Mouse (Mus musculus): ENCODE measurements at regions not wholly inside any gene's neighbourhood (a gene's known extent, or its start where the extent isn't known, plus 50 kb on each side); places are given as distances from the start of the nearest gene placed in this dataset.

DNA sequence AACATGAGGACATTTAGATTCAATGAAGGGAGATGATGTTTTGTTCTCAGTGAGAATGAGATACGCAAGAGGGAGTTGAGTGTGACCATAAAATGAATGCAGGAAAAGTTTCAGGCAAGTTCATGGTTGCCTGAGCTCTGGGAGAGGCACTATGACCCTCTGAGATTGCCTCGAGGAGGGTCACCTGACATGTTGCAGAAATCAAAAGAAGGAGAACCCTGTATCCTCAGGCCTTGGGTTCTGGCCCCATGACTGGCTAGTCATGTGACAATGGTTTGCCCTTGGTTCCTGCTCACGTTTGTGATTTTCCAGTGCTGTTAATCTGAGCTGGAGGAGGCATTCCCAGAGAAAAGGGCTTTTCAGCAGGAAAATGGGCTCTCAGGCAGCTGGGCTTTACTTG lies 98.9 kb downstream of the Mab21l3 start:
- DNase-seq (ENCODE audit: extremely low read depth, low read depth, low spot score), result no peak

DNA sequence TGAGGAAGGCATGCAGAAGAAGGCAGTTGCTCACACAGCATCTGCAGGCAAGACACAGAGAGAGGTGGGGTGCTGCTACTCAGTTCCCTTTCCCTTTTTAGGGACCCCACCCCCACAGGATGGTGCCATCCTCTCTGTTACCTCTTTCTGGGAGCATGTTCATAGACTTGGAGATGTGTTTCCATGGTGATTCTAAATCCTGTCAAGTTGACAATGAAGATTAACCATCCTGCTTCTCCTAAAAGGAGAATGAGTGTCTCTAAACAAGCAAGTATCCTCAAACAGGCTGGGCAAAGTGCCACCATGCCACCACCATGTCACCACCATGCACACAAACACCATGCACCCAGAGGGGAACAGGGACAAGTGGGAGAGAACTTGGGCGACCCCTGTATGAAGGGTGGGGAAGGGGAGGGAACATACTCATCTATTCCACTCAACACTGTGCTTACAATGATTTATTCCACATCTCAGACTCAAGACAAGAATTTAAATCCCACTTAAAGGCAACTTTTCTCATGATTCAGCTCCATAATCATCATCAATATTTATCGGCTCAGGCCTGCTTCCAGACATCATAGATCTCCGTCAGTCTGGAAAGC lies 99.6 kb downstream of the Mab21l3 start:
- no peak for DNase-seq (ENCODE audit: extremely low read depth, low read depth, low spot score)

DNA sequence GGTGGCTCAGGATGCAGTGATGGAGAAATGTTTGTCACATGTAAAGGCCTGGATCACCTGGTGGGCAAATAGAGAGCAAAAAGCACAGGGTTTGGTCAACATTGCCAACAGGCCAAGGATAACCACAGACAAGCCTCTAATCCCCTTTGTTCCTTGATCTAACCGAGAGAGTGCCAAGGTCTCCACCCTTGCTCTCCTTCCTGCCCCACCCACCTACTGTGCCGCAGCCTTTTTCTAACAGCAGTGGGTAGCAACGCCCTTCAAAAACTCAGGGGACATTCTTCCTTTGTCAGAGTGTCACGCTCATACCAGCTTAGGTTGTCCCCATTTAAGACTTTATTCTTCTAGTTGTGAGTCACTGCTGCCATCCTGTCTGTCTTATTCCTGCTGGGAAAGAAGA lies 100.6 kb downstream of the Mab21l3 start:
- DNase-seq (ENCODE audit: extremely low read depth, low read depth, low spot score), result no peak

DNA sequence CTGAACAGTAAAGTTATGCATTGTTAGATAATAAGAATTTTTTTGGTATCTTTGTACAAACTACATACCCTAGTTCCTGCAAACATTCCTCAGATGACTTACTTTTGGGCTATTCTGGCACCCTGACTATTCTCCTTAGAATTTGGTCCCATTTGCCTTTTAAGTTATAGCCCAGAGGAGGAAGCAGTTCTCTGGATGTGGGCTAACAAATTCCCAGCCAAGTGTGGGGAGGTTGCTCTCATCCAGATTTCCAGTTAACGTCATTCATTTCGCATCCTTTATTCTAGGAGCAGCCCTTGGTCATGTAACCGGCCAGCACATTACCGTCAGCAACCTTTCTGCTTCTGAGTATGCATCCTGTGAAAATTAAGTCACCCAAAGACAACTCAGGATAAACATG lies 107.9 kb downstream of the Mab21l3 start:
- no peak for DNase-seq (ENCODE audit: extremely low read depth, low read depth, low spot score)

DNA sequence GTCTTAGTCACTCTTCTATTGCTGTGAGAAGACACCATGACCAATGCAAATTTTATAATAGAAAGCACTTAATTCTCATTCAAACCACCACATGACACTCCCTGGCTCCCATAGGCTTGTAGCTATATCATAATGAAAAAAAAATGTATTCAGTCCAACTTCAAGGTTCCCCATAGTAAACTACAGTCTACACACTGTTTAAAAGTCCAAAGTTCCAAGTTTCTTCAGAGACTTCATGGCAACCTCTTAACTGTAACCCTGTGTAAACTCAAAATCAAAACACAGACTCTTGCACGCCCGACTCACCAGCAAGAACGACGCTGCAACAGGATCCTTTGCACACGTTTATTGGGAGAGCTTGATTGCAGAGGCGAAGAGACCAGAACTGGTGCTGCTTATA lies 111.6 kb downstream of the Mab21l3 start:
- DNase-seq (ENCODE audit: extremely low read depth, low read depth, low spot score), result no peak

DNA sequence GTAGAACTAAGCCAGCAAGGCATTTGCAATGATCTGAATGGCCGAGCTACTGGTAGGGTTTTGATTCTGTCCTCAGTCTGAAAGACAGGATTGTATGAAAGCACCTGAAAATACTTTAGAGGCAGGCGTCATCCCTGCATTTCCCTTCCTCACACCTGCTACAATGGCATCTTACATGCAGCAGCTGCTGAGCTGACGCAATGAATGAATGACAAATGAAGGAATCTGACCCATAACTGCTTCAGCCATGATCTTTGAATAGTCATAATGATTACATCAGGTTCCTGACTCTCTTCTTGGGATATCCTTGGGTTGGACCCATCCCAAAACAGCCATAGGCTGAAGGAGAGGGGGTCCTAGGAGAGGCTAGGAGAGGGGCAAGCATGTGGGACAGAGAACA lies 119.7 kb downstream of the Mab21l3 start:
- DNase-seq (ENCODE audit: extremely low read depth, low read depth, low spot score), result no peak

DNA sequence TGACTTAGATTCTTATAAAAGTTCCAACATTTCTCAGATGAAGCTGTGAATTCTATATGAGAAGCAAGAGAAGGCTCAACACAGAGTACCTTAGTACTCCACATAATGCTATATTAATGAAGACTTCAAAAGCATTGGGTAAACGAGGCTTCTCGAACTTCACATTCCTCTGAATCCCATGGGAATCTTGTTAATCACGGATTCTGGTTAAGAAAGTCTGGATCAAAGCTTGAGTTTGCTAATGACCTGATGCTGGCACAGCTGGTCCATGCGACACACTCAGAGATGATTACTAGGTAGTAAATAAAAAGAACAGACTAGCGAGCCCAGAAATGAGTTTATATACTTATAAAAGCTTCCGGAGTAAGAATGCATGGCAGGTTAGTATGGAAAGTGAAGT lies 118.4 kb upstream of the Atp1a1 start:
- DNase-seq (ENCODE audit: extremely low read depth, low read depth, low spot score), result no peak

DNA sequence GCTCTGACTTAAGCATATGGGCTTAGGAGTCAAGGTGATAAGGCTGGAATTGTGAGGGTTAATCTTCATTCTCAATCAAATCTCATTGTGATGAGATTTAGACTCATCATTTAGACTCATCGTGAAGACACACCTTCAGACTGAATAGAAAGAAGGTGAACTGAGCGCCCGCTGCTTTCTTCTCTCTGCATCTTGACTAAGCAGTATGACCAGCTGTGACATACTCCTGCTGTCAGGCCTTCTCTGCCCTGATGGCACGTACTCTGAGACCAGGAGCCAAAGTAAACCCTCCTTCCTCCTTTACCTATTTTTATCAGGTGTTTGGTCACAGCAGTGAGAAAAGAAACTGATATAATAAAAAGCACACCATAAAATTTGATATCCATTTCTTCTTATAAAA lies 117.5 kb upstream of the Atp1a1 start:
- no peak for DNase-seq (ENCODE audit: extremely low read depth, low read depth, low spot score)

DNA sequence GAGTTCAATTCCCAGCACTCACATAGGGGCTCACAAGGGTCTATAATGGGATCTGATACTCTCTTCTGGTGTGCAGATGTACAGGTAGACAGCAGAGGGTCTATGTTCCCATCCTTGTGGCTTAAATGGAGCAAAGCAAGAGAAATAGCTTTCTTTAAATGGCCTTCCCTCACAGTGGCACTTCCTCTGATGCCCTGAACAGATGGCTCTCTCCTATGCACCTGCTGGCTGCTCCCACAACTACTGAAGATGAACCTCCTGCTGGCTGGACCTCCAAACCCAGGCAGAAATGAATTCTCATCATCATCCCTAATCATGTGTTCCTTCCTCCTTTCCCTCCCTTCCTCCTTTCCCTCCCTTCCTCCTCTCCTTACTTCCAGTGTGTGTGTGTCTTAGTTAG lies 110.9 kb upstream of the Atp1a1 start:
- DNase-seq (ENCODE audit: extremely low read depth, low read depth, low spot score), result no peak

DNA sequence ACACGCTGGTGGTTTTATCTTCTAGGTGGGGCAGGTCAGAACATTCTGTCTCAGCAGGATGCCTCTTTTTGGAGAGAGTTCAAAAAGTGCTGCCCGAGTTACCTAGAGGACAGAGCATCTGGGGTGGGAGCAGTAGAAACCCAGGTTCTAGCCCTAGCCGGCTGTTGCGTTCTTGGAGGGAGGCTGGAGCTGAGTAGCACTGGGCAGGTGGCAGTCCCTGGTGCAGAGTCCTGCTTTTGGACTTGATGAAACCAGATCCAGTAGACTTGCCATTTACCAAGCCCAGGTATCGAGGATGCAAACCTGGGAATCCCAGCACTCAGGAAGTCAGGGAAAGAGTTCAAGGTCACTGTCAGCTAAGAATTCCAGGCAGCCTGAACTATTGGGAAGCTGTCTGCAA lies 110.3 kb upstream of the Atp1a1 start:
- no peak for DNase-seq (ENCODE audit: extremely low read depth, low read depth, low spot score)

DNA sequence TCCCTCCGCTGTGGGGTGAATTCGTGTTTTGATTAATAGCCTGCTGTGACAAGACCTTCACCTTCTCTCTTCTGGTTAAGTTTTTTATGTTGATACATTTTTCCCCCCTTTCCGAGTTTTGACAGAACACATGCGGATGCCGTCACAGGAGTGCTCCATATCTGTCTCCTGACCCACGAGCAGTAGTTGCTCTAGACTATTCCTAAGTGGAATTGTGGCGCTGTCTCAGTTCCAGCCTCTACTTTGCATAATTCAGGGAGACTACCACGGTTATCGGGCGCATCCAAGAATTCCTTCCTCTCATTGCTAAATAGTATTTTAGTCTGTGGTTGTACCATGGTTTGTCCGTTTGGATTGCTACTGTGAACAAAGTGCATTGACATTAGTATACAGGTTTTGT lies 109.2 kb upstream of the Atp1a1 start:
- no peak for DNase-seq (ENCODE audit: extremely low read depth, low read depth, low spot score)

DNA sequence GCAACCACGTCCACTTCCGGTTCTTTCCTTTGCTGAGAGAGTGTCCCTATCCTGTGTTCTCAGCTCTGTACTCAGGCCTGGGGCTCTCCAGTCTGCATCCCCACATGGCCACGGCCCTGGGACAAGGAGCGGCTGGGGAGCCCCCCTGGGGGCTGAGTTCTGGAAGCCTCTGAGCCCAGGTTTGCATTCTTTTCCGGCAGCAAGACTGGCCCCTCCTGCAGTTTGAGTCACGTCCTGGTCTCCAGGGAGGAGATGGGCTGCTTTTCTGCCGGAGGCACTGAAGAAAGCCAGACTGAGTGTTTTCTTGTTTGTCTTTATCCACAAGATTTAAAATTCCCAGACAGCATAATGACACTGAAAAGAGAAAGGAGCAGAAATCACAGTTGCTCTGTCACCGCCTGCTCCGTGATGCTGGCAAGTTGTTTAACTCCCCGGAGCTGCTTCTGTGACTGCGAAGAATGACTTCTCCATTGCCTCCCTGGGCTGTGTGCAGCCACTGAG lies 108.7 kb upstream of the Atp1a1 start:
- no peak for DNase-seq (ENCODE audit: extremely low read depth, low read depth, low spot score)

DNA sequence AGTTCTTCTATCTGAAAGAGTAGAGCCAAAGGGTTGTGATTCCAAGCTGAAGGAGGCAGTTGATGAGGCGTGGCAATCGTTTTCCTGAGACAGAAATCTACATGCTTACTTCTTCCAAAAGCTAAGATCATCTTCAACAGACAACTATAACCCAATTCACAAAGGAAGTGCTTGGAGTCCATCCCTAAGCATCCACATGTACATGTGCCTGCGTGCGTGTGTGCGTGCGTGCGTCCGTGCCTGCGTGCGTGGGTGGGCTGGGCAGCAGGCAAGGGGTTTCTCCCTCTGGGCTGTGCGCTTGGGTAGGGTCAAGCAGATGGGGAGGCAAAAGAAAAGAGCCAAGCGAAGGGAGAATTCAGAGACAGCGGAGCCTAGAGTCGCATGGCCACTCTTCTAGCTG lies 108.2 kb upstream of the Atp1a1 start:
- no peak for DNase-seq (ENCODE audit: extremely low read depth, low read depth, low spot score)

DNA sequence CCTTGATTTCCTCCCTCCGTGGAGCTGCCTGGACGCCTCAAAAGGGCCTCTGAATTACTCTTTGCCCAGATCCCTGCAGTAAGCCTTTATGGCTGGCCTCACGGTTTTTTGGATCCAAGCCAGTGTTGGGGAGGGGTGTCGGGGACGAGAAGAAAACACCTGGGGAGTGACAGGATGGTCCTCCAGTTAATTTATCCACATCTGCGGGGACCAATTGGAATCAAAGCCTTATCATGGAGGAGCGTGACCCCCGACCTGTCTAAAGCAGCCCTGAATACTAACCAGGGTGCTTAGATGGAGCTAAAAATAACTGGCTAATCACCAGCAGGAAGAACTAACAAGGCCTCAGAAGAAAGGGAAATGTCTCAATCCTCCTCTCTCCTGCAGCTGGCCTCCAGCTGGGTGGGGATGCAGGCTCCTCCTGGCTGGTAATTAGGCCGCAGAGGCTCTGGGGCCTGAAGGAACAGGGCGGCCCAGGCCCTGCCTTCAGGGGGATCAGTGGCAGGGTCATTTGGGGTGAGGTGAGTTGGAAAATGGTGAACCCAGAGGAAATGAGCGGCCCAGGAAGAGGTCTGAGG lies 107.2 kb upstream of the Atp1a1 start:
- DNase-seq (ENCODE audit: extremely low read depth, low read depth, low spot score), result no peak

DNA sequence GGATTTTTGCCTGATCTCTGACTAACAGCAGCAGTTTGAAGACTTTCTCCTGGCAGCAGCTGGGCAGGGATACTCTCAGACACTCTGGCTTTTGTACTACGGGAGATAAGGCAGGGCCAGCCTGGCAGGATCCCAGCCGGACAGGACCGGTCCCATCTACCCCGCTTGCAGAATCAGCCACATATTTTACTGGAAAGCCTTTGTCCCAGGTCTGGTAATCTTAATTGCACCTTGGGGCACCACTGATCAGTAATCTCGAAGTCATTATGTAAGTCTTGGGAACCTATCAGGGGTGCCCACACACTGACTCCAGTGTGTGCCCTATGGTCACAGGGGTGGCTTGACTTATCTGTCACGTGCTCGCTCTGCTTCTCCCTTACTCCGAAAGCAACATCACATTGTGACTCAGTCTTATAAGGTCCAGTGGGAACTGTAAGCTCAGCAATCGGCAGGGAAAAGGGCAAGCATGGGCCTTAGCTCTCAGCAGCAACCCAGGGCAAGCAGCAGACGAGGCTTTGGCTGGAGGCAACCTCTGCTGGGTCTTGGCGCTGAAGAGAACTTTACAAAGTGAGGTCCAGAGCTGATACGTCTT lies 105.0 kb upstream of the Atp1a1 start:
- no peak for DNase-seq (ENCODE audit: extremely low read depth, low read depth, low spot score)

DNA sequence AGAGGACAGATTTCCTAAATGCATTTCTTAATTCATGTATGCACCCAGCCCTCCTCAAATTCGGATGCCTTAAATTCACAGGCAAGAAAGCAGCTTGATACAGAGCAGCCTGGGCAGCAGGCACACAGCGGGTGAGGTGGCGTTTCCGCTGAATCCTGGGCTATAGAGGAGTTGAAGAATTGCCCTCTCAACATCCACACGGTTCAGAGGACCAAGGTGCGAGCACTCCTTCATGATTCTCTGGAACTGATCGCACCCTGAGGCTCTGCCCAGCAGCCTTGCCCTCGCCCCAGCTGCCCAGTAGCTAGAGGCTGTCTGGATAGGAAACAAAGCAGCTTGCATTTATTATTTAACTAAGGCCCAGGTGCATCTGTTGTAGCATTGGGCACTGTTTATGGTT lies 104.3 kb upstream of the Atp1a1 start:
- no peak for DNase-seq (ENCODE audit: extremely low read depth, low read depth, low spot score)

DNA sequence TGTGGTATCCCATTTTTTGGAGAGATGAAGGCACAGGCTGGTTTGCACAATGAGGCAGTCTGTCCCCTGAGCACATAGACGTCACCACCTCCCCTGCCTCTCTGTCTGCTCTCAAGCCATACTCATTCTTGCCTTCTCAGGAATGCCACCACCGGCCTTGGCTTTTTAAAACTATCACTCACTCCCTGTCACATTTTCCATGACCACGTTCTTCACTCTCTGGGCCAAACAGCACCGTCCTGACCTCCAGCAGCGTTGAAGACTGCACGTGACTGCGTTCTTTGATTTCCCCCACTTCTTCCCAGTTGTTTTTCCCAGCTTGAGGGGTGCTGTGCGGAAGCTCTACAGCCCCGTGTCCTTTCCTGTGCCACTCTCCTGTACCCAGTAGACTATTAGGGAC lies 100.4 kb upstream of the Atp1a1 start:
- no peak for DNase-seq (ENCODE audit: extremely low read depth, low read depth, low spot score)

DNA sequence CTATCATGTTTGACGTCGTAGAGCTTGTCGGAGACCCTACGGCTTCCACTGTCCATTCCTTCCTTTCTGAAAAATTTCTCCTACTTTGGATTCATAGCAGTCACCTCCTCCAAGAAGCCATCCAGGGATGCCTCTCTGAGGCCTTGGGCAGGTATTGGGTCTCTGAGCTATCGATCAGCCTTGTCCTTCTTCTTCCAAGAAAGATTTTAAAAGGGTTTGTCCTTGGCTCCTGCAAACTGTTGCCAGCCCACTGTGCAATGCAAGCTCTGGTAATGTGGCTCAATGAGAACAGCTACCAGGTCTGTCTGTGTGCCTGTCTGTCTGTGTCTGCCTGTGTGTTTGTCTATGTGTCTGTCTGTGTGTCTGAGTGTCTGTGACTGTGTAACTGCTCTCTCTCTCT lies 99.8 kb upstream of the Atp1a1 start:
- DNase-seq (ENCODE audit: extremely low read depth, low read depth, low spot score), result no peak

DNA sequence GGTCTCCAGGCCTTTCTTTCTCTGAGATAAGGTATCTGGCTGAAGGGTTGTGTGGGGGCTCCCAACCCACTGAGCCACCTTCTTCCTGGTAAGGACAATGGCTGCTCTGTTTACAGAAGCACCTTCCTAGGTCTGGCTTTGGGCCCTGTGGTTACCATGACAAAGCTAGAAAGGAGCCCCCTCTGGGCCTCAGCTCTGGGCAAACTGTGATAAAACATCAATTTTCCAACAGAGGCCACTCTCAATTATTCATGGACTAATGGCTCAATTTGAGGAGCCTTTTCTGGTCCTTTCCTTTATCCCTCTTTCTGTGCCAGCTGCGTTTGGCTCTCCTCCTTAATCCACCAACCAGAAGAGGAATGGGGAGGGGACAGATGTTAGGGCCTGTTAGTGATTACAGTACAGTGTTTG lies 97.3 kb upstream of the Atp1a1 start:
- no peak for DNase-seq (ENCODE audit: extremely low read depth, low read depth, low spot score)

DNA sequence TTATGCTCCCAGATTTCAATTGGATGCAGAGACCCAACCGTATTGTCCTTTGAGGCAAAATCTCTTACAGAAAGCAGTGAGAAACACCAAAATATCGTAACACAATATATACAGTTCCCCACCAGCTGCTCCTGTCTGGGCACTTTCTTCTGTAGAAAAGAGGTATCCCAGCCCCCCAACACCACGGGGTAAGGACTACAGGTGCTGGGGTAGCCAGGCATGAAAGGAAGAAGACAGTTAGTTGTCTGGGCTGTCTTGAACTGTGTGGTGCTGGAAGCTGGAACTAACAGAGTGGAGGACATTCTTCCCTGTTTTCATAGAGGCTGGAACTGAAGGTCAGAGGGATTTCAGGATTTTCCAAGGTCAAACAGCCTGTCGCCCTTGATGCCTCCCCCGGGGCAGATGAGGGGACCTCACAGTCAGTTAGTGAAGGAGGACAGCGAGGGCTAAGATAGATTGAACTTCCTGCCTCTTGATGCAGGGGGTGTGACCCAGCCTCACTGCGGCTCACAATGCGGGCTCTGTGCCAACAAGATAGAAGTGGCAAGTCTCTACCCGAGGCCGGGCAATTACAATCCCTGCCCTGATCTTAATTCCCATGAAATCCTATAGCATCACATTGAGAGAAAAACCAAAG lies 96.6 kb upstream of the Atp1a1 start:
- DNase-seq (ENCODE audit: extremely low read depth, low read depth, low spot score), result no peak

DNA sequence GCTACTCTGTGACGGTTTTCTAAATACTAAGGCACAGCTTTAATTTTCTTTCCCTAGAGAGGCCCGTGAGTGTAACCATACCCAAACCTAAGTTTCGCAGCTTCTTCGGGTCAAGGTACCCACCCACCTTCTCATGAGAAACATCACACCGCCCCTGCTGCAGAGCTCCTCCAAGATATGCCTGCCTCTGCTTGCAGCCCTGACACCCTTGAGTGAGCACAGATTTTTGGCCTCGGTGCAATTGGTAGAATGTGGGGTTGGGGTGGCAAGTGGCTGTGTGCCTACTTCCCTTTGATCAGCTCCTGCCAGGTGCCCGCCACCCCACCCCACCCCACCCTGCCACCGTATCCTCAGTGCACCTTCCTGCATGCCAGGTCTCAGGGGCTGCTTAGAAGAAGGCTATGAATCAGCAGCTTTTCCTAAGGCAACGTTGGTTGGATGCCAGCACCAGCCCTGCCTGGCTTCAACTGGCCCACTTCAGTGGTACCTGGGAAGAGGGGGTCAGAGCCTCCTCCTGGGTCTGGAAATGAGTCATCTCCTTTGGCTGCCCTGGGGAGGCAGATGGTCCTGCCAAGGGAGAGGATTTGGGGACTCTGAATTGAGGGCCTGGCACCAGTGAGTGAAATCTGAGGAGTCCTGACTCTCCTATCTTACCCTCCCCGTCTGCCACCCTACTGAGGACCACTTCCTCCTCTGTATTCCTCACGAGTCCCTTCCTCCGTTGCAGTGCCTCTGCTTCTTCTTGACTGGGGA lies 95.6 kb upstream of the Atp1a1 start:
- peak; percentile 90 for DNase-seq (ENCODE audit: extremely low read depth, low read depth, low spot score)

DNA sequence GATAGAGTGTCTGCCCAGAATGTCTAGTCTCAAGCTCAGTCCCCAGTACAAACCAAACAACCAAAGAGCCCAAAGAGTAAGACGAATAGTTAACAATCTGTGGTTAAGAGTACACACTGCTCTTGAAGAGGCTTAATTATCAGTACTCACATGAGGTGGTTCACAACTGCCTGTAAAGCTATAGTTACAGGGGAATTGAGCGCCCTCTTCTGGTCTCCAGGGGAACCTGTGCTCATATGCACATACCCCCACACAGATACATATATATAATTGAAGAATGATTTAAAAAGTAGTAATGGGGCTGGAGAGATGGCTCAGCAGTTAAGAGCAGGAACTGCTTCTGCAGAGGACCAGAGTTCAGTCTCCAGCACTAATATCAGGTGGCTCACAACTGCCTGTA lies 92.3 kb upstream of the Atp1a1 start:
- no peak for DNase-seq (ENCODE audit: extremely low read depth, low read depth, low spot score)
